Mouse (Mus musculus): Measurements from ENCODE around the gene Itga3. TPM values are rescaled to one million over a fixed set of nuclear protein-coding genes. Genes with fewer than 3 reads are reported as not detected.
"Not testable (repeated sequence)": the region's sequence is repeated elsewhere in the genome, so short reads cannot be mapped to it uniquely, and the experiment has no call there.

Gene Itga3
- total RNA-seq, 2 experiments from 2014 or later: 0.28 TPM; not detected in 1

- no peak for ATAC-seq (replicated peaks; ENCODE audit: low FRiP score, low TSS enrichment, poor library complexity, severe bottlenecking)
Observed at GRCm38 (mm10) chr11:95038156-95038817, 38.3 kb downstream of the Itga3 start.

GRCm38 (mm10) chr11:95037306-95037705, 39.3 kb downstream of the Itga3 start:
- no peak for ATAC-seq (replicated peaks; ENCODE audit: low FRiP score, low TSS enrichment, poor library complexity, severe bottlenecking)

GRCm38 (mm10) chr11:95036521-95036920, 40.1 kb downstream of the Itga3 start:
- ATAC-seq (replicated peaks; ENCODE audit: low FRiP score, low TSS enrichment, poor library complexity, severe bottlenecking): no peak

GRCm38 (mm10) chr11:95034902-95035301, 41.7 kb downstream of the Itga3 start:
- ATAC-seq (replicated peaks; ENCODE audit: low FRiP score, low TSS enrichment, poor library complexity, severe bottlenecking): no peak

GRCm38 (mm10) chr11:95033617-95034016, 43.0 kb downstream of the Itga3 start:
- ATAC-seq (replicated peaks; ENCODE audit: low FRiP score, low TSS enrichment, poor library complexity, severe bottlenecking): no peak

- ATAC-seq (replicated peaks; ENCODE audit: low FRiP score, low TSS enrichment, poor library complexity, severe bottlenecking): no peak
Observed at GRCm38 (mm10) chr11:95032945-95033344, 43.7 kb downstream of the Itga3 start.

- ATAC-seq (replicated peaks; ENCODE audit: low FRiP score, low TSS enrichment, poor library complexity, severe bottlenecking): no peak
Observed at GRCm38 (mm10) chr11:95027850-95028470, 48.6 kb downstream of the Itga3 start.

GRCm38 (mm10) chr11:95026849-95027248, 49.8 kb downstream of the Itga3 start:
- ATAC-seq (replicated peaks; ENCODE audit: low FRiP score, low TSS enrichment, poor library complexity, severe bottlenecking): no peak

GRCm38 (mm10) chr11:95026090-95026542, 50.5 kb downstream of the Itga3 start:
- no peak for ATAC-seq (replicated peaks; ENCODE audit: low FRiP score, low TSS enrichment, poor library complexity, severe bottlenecking)

GRCm38 (mm10) chr11:95025227-95026012, 51.2 kb downstream of the Itga3 start:
- ATAC-seq (replicated peaks; ENCODE audit: low FRiP score, low TSS enrichment, poor library complexity, severe bottlenecking): no peak

GRCm38 (mm10) chr11:95024439-95025184, 52.0 kb downstream of the Itga3 start:
- ATAC-seq (replicated peaks; ENCODE audit: low FRiP score, low TSS enrichment, poor library complexity, severe bottlenecking): no peak

GRCm38 (mm10) chr11:95023481-95023880, 53.1 kb downstream of the Itga3 start:
- no peak for ATAC-seq (replicated peaks; ENCODE audit: low FRiP score, low TSS enrichment, poor library complexity, severe bottlenecking)

- no peak for ATAC-seq (replicated peaks; ENCODE audit: low FRiP score, low TSS enrichment, poor library complexity, severe bottlenecking)
Observed at GRCm38 (mm10) chr11:95022237-95022992, 54.2 kb downstream of the Itga3 start.

GRCm38 (mm10) chr11:95015484-95015883, 61.1 kb downstream of the Itga3 start:
- no peak for ATAC-seq (replicated peaks; ENCODE audit: low FRiP score, low TSS enrichment, poor library complexity, severe bottlenecking)

GRCm38 (mm10) chr11:95012487-95012886, 64.1 kb downstream of the Itga3 start:
- no peak for ATAC-seq (replicated peaks; ENCODE audit: low FRiP score, low TSS enrichment, poor library complexity, severe bottlenecking)

- peak; percentile 91 for ATAC-seq (replicated peaks; ENCODE audit: low FRiP score, low TSS enrichment, poor library complexity, severe bottlenecking)
Observed at GRCm38 (mm10) chr11:95012075-95012474, 64.5 kb downstream of the Itga3 start.

- ATAC-seq (replicated peaks; ENCODE audit: low FRiP score, low TSS enrichment, poor library complexity, severe bottlenecking): no peak
Observed at GRCm38 (mm10) chr11:95011416-95011815, 65.2 kb downstream of the Itga3 start.

- ATAC-seq (replicated peaks; ENCODE audit: low FRiP score, low TSS enrichment, poor library complexity, severe bottlenecking): not testable (repeated sequence)
Observed at GRCm38 (mm10) chr11:95010841-95011403, 65.7 kb downstream of the Itga3 start.

All from megakaryocyte-erythroid progenitor cell, adult 5-6 weeks (primary cell).